Mouse (Mus musculus): ENCODE measurements around the gene Gm3573.
"Not testable (repeated sequence)": the region's sequence is repeated elsewhere in the genome, so short reads cannot be mapped to it uniquely, and the experiment has no call there.

Gm3573 gene

GRCm38 (mm10) chr14:42190691-42191090 lies at the start of gene Gm3573:
Gene Gm3573 (minus strand): TSS chr14:42190791.
- not testable (repeated sequence) for DNase-seq (ENCODE audit: low spot score)

DNA sequence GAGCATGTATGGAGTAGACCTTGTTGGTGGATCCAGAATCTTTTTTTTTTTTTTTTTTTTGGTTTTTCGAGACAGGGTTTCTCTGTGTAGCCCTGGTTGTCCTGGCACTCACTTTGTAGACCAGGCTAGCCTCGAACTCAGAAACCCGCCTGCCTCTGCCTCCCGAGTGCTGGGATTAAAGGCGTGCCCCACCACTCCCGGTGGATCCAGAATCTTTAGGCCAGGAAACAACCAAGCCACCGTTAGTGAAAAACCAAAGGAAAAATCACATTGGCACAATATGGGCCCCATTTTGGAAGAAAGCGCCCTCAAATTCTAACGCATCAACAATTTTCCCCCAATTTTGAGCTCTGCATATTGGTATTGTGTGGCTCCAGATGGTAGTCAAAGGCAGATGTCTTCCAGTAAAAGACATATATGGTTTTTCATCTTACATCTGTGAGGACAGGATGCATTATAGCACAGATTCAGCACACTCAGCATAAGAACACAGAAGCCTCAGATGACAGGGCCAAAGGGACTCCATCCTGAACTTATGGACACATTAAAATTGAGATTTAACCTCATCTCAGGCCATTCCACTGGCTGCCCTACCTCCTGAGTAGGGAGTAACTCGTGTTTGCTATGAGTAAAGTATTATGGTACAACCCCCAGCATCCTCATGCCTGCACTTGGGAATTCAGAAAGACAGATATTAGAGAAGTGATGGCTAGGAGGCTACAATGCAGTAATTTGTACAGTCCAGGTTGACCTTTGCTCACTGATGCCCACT lies 26.4 kb upstream of the Gm3573 start:
- DNase-seq (ENCODE audit: low spot score), result not testable (repeated sequence)

DNA sequence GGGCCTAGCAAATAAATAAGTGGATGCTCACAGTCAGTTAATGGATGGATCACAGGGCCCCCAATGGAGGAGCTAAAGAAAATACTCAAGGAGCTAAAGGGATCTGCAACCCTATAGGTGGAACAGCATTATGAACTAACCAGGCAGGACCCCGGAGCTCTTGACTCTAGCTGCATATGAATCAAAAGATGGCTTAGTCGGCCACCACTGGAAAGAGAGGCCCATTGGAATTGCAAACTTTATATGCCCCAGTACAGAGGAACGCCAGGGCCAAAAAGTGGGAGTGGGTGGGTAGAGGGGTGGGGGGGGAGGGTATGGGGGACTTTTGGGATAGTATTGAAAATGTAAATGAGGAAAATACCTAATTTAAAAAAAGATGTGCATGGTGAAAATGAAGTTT lies 6.7 kb downstream of the Gm3573 start:
- not testable (repeated sequence) for DNase-seq (ENCODE audit: low spot score)

DNA sequence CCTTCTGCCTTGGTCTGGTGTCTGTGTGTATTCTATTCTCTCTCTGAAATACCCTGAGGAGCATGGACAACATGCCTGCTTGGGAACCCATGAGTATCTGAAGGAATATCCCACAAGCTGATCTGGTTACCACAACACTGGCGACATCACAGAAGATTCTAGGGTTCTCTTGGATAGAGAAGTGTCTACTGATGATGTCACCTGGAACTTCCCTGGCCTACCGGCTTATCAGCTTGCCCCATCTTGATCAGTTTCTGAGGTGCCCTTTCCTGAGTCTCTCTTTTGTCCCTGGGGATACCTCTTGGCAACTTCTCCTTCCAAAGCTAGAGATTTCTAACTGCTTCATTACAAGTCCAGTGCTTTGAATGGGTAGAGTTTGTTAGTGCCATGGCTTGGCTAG lies 28.1 kb downstream of the Gm3573 start, which contains the start of gene Gm17027:
Gene Gm17027 (minus strand): TSS at position 101 of the 400 bp plus-strand sequence.
- not testable (repeated sequence) for DNase-seq (ENCODE audit: low spot score)

Measured in embryo, embryonic 10.5 days (tissue).